Mouse (Mus musculus): ENCODE measurements at regions not wholly inside any gene's neighbourhood (a gene's known extent, or its start where the extent isn't known, plus 50 kb on each side); places are given as distances from the start of the nearest gene placed in this dataset.
A peak's percentile ranks its signal among the peaks of the same experiment; 100 is the strongest.

DNA sequence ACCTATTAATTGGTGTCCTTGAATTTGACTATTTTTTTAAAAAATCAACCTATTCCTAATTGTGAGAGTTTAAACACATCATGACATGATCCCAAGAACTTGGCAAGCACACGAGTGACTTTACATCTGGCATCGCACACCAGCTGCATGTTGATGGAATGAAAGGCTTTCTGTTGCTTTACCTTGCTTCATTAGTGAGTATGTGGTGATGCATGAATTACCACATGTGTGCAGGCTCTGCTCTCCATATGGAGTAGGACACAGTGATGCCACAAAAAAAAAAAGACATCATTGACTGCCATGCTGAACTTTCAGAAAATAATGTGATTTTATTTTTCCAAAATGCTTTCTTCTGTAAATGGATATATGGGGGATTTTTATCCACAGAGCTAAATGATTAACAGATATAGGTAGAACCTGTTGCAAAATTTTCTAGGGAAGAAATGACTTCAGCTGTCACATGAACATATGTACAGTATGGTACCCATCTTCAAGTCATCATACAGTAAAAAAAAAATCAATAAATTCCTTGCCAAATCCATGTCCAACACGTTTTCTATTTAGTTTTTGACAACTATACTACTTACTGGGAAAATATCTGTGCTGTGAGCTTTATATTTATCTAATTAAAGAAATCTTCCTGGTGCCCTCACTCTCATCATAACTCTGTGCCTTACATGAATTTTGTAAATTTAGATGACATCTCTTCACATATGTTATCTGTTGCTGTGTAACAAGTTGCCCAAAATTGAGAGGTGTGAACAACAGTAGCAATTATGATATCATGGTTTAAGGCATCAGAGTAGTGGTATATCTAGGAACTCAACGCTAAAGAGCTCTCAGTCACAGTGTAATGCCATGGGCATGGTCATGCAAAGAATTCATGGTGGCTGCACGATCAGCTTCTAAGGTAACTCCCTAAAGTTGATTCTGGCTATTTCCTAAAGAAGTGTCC, 84.0 kb upstream of the Arrdc3 start:
- Histone ChIP-seq H3K4me1 (ENCODE audit: control insufficient read depth, insufficient read depth, low read length) (no peaks in the 10 kb centered on the region), H3K4me3 (replicated peaks; ENCODE audit: extremely low read depth, low read depth, low read length) (no peak overlapping the region)
- no peak for DNase-seq
- WGBS, result 71% methylated on average over 5 of the region's 5 CpGs
- no peak for TF ChIP-seq POLR2A (IDR thresholded peaks at IDR 0.05; ENCODE audit: borderline replicate concordance, extremely low read depth, low read depth, low read length)
- no peak for TF ChIP-seq CTCF (IDR thresholded peaks at IDR 0.05; ENCODE audit: insufficient read depth, low read length)

DNA sequence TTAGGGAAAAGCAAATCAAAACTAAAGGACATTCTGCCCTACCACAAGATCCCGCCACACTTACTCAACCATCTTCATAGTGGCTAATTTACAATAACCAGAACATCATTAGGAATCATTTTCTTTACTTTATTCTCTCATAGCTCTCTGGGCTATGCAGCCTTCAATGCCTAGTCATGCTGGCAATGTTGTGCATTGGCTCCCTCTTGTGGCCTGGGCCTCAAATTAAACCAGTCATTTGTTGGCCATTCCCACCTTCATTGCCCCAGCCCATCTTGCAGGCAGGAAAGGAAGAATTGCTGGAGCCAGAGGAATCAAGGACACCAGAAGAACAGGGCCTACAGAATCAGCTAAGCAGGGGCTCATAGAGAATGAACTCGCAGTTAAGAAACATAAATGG, 77.0 kb upstream of the Arrdc3 start:
- 25% methylated on average over 2 of the region's 2 CpGs for WGBS
- no peak overlapping the region for H3K4me3 ChIP-seq (replicated peaks; ENCODE audit: extremely low read depth, low read depth, low read length)
- peak; percentile 57 for TF ChIP-seq CTCF (IDR thresholded peaks at IDR 0.05; ENCODE audit: insufficient read depth, low read length)
- TF ChIP-seq POLR2A (IDR thresholded peaks at IDR 0.05; ENCODE audit: borderline replicate concordance, extremely low read depth, low read depth, low read length), result no peak
- peak; percentile 4 for DNase-seq
- H3K4me1 ChIP-seq (ENCODE audit: control insufficient read depth, insufficient read depth, low read length), result no peaks in the 10 kb centered on the region

DNA sequence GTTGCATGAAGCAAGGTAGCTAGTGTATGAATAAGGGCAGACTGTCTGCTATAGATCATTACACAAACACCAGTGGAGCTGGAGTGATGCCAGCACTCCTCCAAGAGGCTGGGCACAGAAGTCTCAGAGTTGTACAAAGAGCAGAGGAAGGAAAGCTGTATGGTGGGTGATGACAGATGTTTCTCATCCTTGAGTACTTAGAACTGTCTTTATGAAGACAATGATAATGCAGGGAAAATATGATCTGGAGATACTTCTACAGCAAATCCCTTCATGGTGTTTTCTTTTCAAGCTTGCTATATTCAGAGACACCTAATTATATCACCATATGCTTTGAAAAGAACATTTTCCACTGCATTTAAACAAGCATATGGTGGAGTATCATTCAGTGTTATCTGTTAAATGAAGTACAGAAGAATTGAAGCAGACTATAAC, 56.1 kb upstream of the Arrdc3 start:
- DNase-seq, result no peak
- no peak overlapping the region for H3K4me3 ChIP-seq (replicated peaks; ENCODE audit: extremely low read depth, low read depth, low read length)
- no peaks in the 10 kb centered on the region for H3K4me1 ChIP-seq (ENCODE audit: control insufficient read depth, insufficient read depth, low read length)
- no peak for TF ChIP-seq CTCF (IDR thresholded peaks at IDR 0.05; ENCODE audit: insufficient read depth, low read length)
- TF ChIP-seq POLR2A (IDR thresholded peaks at IDR 0.05; ENCODE audit: borderline replicate concordance, extremely low read depth, low read depth, low read length), result no peak

All from lung, adult 2 months (tissue).